Mouse (Mus musculus): ENCODE data around the gene Tnxb. TPM values are rescaled to one million over a fixed set of nuclear protein-coding genes. Genes with fewer than 3 reads are reported as not detected.
A peak's percentile ranks its signal among the peaks of the same experiment; 100 is the strongest.

Tnxb gene
- polyA plus RNA-seq, 1 experiment from 2014 or later = 0.01 TPM

DNA sequence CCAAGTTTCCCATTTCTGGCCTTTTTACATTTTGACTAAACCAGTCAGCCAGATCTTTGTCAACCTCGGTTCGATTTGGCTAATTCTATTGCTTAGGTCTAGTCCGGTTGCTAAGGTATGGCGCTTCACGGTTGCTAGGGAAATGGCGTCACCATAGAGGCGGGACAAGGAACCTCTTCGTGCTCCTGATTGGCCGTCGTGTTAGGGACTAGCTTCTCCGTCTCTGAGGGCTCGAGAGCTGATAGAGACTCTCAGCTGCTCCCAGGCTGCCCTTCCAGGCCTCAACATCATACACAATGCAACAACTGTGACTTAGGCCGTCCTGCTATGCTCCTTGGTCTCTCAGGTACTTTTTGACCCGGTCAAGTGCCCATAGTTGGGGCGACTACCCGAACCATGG, 25.7 kb upstream of the Tnxb start, which contains the start of gene Fkbpl:
TSS of gene Fkbpl (plus strand) at position 157 of the 400 bp plus-strand sequence.
- Histone ChIP-seq H3K4me1 (peaks cover 41% of the 10 kb centered on the region), H3K9ac (peak within 1 kb of the TSS; percentile 75), H3K4me3 (peak within 1 kb of the TSS; percentile 67), H3K4me2 (replicated peaks) (peak within 1 kb of the TSS; percentile 76), H3K36me3 (peaks cover 8% of the 10 kb centered on the region), H3K27me3 (no peaks in the 10 kb centered on the region), H3K9me3 (no peaks in the 10 kb centered on the region), H3K27ac (peak within 1 kb of the TSS; percentile 63; the same call in 1 of the 2 replicates)
- ATAC-seq (ENCODE audit: insufficient number of reproducible peaks, insufficient read depth, low FRiP score, low TSS enrichment) = peak; percentile 70
- under 1% methylated on average over 16 of the region's 16 CpGs for WGBS

DNA sequence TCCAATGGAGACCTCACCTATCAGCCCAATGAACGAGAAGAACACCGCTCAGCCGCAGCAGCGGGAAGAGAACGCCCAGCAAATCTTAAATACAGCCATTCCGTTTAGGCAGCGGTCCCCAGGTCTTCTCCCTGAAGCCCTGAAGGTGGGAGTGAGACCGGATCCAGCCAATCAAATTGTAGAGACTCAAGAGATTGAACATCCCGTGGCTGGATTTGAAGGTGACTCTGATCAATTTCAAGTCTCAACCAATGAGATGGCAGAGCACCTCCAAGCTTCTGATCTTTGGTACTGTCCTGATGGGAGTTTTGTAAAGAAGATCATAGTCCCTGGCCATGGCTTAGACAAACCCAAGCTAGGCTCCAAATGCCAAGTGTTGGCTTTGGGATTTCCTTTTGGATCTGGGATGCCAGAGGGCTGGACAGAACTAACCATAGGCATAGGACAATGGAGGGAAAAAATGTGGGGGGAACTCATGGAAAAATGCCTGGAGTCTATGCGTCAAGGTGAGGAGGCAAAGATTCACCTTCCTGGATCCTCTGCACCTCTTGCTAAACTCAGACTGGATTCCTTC, 25.0 kb upstream of the Tnxb start:
- H3K9me3 ChIP-seq = no peaks in the 10 kb centered on the region
- peaks cover 15% of the 10 kb centered on the region for H3K36me3 ChIP-seq
- H3K27me3 ChIP-seq = no peaks in the 10 kb centered on the region
- peak overlapping the region; percentile 75 for H3K9ac ChIP-seq
- H3K4me3 ChIP-seq = peak overlapping the region; percentile 67
- WGBS = 45% methylated on average over 10 of the region's 10 CpGs
- H3K4me1 ChIP-seq = peaks cover 40% of the 10 kb centered on the region
- ATAC-seq (ENCODE audit: insufficient number of reproducible peaks, insufficient read depth, low FRiP score, low TSS enrichment) = no peak
- H3K4me2 ChIP-seq (replicated peaks) = peak overlapping the region; percentile 76
- H3K27ac ChIP-seq = peak overlapping the region; percentile 63; the same call in 1 of the 2 replicates

DNA sequence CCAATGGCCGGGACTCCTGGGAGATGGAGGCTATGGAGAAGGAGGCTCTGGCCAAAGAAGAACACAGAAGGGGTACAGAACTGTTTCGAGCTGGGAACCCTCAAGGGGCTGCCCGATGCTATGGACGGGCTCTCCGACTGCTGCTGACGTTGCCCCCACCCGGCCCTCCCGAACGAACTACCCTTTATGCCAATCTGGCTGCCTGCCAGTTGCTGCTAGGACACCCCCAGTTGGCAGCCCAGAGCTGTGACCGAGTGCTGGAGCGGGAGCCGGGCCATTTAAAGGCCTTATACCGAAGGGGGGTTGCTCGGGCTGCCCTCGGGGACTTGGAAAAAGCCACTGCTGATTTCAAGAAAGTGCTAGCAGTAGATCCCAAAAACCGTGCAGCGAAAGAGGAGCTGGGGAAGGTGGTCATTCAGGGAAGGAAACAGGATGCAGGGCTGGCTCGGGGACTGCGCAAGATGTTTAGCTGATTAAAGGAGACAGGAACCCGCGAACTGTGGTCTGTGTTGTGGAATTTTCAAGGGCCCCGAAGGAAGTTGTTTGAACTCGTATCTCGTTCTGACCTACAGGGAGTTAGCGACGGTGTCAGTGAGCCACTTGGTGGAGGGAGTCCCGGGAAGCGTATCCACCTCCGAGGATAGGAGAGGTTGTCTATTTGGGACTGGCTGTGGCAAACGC, 24.4 kb upstream of the Tnxb start:
- Histone ChIP-seq H3K27me3 (no peaks in the 10 kb centered on the region), H3K4me3 (peak overlapping the region; percentile 67; the same call in 1 of the 2 replicates), H3K27ac (no peak overlapping the region), H3K9me3 (no peaks in the 10 kb centered on the region), H3K9ac (no peak overlapping the region; the same call in 1 of the 2 replicates), H3K4me2 (replicated peaks) (peak overlapping the region; percentile 76), H3K36me3 (peaks cover 21% of the 10 kb centered on the region), H3K4me1 (peaks cover 34% of the 10 kb centered on the region)
- ATAC-seq (ENCODE audit: insufficient number of reproducible peaks, insufficient read depth, low FRiP score, low TSS enrichment) = no peak
- 89% methylated on average over 30 of the region's 30 CpGs for WGBS

DNA sequence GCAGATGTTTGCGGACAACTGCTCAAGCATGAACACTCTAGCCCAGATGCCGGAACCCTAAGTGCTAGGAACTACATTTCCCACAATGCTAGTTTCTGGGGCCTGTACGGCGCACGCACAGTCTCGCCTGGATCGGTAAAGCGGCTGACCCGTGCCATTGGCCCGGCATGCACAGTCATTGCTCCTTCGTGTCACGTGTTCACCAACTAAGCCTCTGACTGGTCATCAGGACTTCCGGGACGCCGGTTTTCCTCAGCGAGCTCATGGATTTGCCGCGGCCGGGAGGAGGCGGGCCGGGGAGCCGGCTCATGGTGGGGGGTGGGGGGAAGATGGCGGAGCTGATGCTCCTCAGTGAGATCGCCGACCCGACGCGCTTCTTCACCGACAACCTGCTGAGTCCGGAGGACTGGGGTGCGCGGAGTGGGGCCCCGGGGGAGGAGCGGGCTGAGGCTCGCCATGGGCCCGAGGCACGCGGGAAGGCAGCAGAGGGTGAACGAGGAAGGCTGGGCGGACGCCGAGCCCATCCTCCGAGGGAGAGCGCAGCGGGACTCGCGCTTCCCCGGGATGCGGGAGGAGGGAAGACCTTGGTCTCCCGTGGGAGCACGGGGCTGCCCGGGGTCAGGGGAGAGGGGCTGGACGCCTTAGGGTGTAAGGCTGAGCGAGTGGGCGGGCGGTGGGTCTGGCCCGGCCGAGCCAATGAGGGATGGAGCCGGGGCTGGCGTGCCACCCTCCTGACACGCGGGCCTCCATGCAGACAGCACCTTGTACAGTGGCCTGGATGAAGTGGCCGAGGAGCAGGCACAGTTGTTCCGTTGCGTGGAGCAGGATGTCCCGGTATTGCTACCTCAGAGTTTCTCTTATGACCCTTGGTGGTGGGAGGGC, 23.2 kb upstream of the Tnxb start, which contains the start of gene Atf6b:
TSS of gene Atf6b (plus strand) at position 241 of the 882 bp plus-strand sequence.
- 1% methylated on average over 65 of the region's 66 CpGs for WGBS
- H3K9ac ChIP-seq = peak within 1 kb of the TSS; percentile 91
- no peaks in the 10 kb centered on the region for H3K27me3 ChIP-seq
- peaks cover 26% of the 10 kb centered on the region for H3K4me1 ChIP-seq
- peaks cover 33% of the 10 kb centered on the region for H3K36me3 ChIP-seq
- peak within 1 kb of the TSS; percentile 90 for H3K4me2 ChIP-seq (replicated peaks)
- ATAC-seq (ENCODE audit: insufficient number of reproducible peaks, insufficient read depth, low FRiP score, low TSS enrichment) = peak; percentile 95
- peak within 1 kb of the TSS; percentile 79 for H3K27ac ChIP-seq
- no peaks in the 10 kb centered on the region for H3K9me3 ChIP-seq
- peak within 1 kb of the TSS; percentile 98 for H3K4me3 ChIP-seq

DNA sequence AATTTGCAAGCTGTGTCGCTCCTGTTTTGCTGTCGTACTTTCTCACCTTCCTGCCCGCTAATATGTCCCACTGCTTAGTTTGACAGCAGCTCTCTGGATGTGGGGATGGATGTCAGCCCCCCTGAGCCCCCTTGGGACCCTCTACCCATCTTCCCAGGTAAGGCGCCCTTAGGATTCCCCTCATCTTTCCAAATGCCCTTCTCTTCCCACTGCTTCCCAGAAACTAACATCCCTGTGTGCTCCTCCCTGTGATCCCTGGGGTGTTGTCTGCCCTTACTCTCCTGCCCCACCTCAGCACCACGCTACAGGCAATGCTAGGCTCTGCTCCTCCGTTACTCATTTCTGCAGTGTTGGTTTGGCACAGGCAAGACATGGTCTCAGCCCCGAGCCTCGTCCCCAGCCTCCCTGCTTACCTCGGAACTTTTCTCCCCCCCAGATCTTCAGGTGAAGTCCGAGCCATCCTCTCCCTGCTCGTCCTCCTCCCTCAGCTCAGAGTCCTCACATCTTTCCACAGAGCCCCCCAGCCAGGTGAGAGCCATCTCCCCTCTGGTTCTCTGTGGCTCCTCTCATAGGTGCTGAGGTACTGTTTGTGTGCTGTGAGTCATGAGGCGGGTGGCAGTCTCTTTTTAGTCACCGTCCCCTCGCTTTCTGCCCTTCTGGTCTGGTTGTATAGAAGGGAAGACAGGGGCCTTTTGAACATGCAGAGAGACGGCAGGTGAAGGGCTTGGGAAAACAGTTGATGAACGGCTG, 22.0 kb upstream of the Tnxb start:
- peak overlapping the region; percentile 90 for H3K4me2 ChIP-seq (replicated peaks)
- H3K36me3 ChIP-seq = peaks cover 44% of the 10 kb centered on the region
- 76% methylated on average over 16 of the region's 16 CpGs for WGBS
- H3K27ac ChIP-seq = no peak overlapping the region
- peaks cover 26% of the 10 kb centered on the region for H3K4me1 ChIP-seq
- H3K4me3 ChIP-seq = peak overlapping the region; percentile 98
- H3K27me3 ChIP-seq = no peaks in the 10 kb centered on the region
- no peaks in the 10 kb centered on the region for H3K9me3 ChIP-seq
- peak overlapping the region; percentile 91 for H3K9ac ChIP-seq
- ATAC-seq (ENCODE audit: insufficient number of reproducible peaks, insufficient read depth, low FRiP score, low TSS enrichment) = no peak

DNA sequence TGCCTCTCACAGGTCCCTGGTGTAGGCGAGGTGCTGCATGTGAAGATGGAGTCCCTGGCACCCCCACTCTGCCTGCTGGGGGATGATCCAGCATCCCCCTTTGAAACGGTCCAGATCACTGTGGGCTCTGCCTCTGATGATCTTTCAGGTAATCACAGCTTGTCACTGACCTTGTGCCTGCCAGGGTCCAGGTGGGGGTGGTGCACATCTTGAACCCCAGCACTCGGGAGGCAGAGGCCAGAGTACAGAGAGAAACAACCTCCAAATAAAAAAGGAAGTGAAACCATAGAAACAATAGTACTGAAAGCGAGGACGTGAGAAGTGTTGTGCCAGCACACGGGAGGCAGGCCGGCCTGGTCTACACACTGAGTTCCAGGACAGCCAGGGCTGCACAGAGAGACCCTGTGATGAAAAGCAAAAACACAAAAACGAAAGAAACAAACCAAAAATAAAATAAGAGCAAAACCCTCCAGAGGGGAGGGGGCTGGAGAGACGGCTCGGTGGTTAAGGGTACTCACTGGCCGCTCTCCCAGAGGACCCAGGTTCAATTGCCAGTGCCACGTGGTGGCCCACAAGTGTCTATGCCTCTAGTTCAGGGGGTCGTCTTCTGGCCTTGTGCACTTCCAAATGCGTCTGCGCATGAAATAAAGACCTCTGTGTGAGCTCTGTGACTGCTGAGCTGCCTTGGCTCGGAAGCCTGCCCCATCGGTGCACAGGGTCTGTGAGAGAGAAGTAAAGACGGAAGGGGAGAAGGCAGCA, 21.1 kb upstream of the Tnxb start:
- Histone ChIP-seq H3K36me3 (peaks cover 51% of the 10 kb centered on the region), H3K4me2 (replicated peaks) (no peak overlapping the region), H3K27ac (no peak overlapping the region), H3K4me1 (peaks cover 25% of the 10 kb centered on the region), H3K4me3 (no peak overlapping the region), H3K9me3 (no peaks in the 10 kb centered on the region), H3K9ac (no peak overlapping the region), H3K27me3 (no peaks in the 10 kb centered on the region)
- ATAC-seq (ENCODE audit: insufficient number of reproducible peaks, insufficient read depth, low FRiP score, low TSS enrichment) = no peak
- 84% methylated on average over 18 of the region's 18 CpGs for WGBS

DNA sequence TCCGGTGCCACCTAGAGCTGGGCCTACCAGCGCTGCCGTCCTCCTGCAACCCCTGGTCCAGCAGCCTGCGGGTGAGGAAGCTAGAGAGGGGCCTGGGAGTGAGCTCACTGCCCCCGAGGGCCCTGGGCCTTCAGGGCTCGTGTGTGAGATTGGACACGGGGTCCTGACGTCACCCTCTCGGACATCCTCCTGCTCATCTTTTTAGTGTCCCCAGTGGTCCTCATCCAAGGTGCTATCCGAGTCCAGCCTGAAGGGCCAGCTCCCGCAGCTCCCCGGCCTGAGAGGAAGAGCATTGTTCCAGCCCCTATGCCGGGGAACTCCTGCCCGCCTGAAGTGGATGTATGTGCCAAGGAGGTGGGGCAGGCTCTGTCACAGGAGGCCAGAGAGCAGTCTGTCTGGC, 19.6 kb upstream of the Tnxb start:
- Histone ChIP-seq H3K9me3 (no peaks in the 10 kb centered on the region), H3K9ac (no peak overlapping the region; the same call in 1 of the 2 replicates), H3K27ac (no peak overlapping the region), H3K4me3 (no peak overlapping the region), H3K36me3 (peaks cover 55% of the 10 kb centered on the region), H3K4me2 (replicated peaks) (no peak overlapping the region), H3K27me3 (no peaks in the 10 kb centered on the region), H3K4me1 (peaks cover 15% of the 10 kb centered on the region)
- 92% methylated on average over 14 of the region's 14 CpGs for WGBS
- no peak for ATAC-seq (ENCODE audit: insufficient number of reproducible peaks, insufficient read depth, low FRiP score, low TSS enrichment)

DNA sequence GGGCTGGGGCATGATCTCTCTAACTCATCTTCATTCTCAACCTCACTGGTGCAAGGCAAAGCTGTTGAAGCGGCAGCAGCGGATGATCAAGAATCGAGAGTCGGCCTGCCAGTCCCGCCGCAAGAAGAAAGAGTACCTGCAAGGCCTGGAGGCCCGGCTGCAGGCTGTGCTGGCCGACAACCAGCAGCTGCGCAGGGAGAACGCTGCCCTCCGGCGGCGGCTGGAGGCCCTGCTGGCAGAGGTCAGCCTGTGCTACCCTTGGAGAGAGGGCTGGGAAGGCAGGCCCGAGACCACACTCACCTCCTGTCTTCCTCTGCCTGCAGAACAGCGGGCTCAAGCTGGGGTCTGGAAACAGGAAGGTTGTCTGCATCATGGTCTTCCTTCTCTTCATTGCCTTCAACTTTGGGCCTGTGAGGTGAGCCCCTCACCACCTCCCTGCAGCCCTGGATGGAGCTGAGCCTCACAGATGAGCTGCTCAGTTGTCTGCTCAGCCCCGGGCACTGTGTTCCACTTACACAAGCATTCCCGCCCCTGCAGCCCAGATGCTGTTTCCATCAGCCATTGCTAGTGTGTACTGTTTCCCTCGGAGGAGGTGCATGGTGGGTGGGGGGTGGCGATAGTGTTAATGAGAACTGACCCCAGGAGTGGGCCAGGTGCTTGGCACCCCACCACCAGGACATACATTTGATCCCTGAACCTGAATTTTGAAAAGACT, 18.7 kb upstream of the Tnxb start:
- ATAC-seq (ENCODE audit: insufficient number of reproducible peaks, insufficient read depth, low FRiP score, low TSS enrichment) = no peak
- Histone ChIP-seq H3K9me3 (no peaks in the 10 kb centered on the region), H3K36me3 (peaks cover 55% of the 10 kb centered on the region), H3K4me3 (no peak overlapping the region), H3K27me3 (no peaks in the 10 kb centered on the region), H3K4me1 (peaks cover 12% of the 10 kb centered on the region), H3K4me2 (replicated peaks) (no peak overlapping the region), H3K9ac (no peak overlapping the region), H3K27ac (no peak overlapping the region)
- WGBS = 54% methylated on average over 19 of the region's 19 CpGs

DNA sequence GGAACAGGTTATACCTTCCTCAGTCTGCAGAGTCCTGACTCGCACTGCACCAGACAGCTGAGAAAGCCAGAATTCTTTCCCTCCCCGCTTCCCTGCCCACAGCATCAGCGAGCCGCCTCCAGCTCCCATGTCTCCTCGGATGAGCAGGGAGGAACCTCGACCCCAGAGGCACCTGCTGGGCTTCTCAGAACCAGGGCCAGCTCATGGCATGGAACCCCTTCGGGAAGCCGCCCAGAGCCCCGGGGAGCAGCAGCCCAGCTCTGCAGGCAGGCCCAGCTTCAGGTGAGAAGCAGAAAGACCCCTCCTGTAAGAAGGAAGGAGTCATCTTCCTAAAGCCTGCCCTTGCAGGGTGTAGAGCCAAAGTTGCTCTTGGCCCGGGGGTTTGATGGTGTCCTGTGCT, 17.8 kb upstream of the Tnxb start:
- Histone ChIP-seq H3K36me3 (peaks cover 55% of the 10 kb centered on the region), H3K27me3 (no peaks in the 10 kb centered on the region), H3K9ac (no peak overlapping the region), H3K4me3 (no peak overlapping the region), H3K4me1 (peaks cover 12% of the 10 kb centered on the region), H3K27ac (no peak overlapping the region), H3K9me3 (no peaks in the 10 kb centered on the region), H3K4me2 (replicated peaks) (no peak overlapping the region)
- ATAC-seq (ENCODE audit: insufficient number of reproducible peaks, insufficient read depth, low FRiP score, low TSS enrichment) = no peak
- 95% methylated on average over 10 of the region's 10 CpGs for WGBS

DNA sequence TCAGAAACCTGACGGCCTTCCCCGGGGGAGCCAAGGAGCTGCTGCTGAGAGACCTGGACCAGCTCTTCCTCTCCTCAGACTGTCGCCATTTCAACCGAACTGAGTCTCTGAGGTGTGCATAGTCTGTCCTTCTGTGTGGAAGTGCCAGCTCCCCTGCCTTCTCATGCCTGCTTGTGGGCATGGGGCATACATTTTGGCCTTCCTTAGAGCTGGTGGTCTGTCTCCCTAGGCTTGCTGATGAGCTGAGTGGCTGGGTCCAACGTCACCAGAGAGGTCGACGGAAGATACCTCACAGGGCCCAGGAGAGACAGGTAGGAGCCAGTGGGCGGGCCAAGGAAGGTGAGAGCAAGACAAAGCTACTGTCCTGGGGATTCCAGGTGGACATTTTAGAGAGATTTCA, 17.4 kb upstream of the Tnxb start:
- 93% methylated on average over 8 of the region's 8 CpGs for WGBS
- peaks cover 55% of the 10 kb centered on the region for H3K36me3 ChIP-seq

More for the DNA sequence above, 17.4 kb upstream of the Tnxb start:
- Histone ChIP-seq H3K27ac (no peak overlapping the region), H3K4me1 (peaks cover 8% of the 10 kb centered on the region), H3K9ac (no peak overlapping the region), H3K4me3 (no peak overlapping the region), H3K4me2 (replicated peaks) (no peak overlapping the region), H3K27me3 (no peaks in the 10 kb centered on the region), H3K9me3 (no peaks in the 10 kb centered on the region)
- no peak for ATAC-seq (ENCODE audit: insufficient number of reproducible peaks, insufficient read depth, low FRiP score, low TSS enrichment)

Data from embryonic facial prominence, embryonic 12.5 days (tissue).